Mouse (Mus musculus) neural tube, embryonic 13.5 days (tissue): Measurements from ENCODE around the gene S100a14. TPM values are rescaled to one million over a fixed set of nuclear protein-coding genes. Genes with fewer than 3 reads are reported as not detected.

Experiments
- ATAC-seq: fragments of 200-750 bp; cut with Nextera tagmentation; 2 replicates; pipeline ENCODE4 v1.8.0; 2017; ENCODE audit warnings: low read depth, mild to moderate bottlenecking, moderate TSS enrichment, moderate library complexity
- H3K27ac ChIP-seq: fragments of 300-500 bp; sonication (generic); replicated peaks from 2 replicates; pipeline ENCODE4 v1.5.1; 2015; ENCODE audit warnings: moderate library complexity, mild to moderate bottlenecking, inconsistent platforms
- H3K27me3 ChIP-seq: fragments of 300-500 bp; sonication (generic); 2 replicates; pipeline ENCODE4 v1.6.1; 2015; ENCODE audit warnings: mild to moderate bottlenecking, inconsistent platforms
- H3K36me3 ChIP-seq: fragments of 300-500 bp; sonication (generic); 2 replicates; pipeline ENCODE4 v1.6.1; 2015; ENCODE audit warnings: mild to moderate bottlenecking, inconsistent platforms
- H3K4me1 ChIP-seq: fragments of 300-500 bp; sonication (generic); replicated peaks from 2 replicates; pipeline ENCODE4 v1.6.1; 2015; ENCODE audit warnings: inconsistent platforms
- H3K4me2 ChIP-seq: fragments of 300-500 bp; sonication (generic); 2 replicates; pipeline ENCODE4 v1.6.1; 2015; ENCODE audit warnings: inconsistent platforms, mild to moderate bottlenecking, moderate library complexity
- H3K4me3 ChIP-seq: fragments of 300-500 bp; sonication (generic); 2 replicates; pipeline ENCODE4 v1.5.1; 2015; ENCODE audit warnings: mild to moderate bottlenecking, inconsistent platforms
- H3K9ac ChIP-seq: fragments of 300-500 bp; sonication (generic); 2 replicates; pipeline ENCODE4 v1.6.1; 2015; ENCODE audit warnings: moderate library complexity, mild to moderate bottlenecking, inconsistent platforms
- H3K9me3 ChIP-seq: fragments of 300-500 bp; sonication (generic); 2 replicates; pipeline ENCODE4 v1.6.1; 2016; ENCODE audit warnings: inconsistent platforms
- WGBS: fragments of 180-500 bp; shearing (Covaris S2); methylation state at CpG from one replicate; pipeline ENCODE4 v1.1.7; 2015; 5-methylcytosine and 5-hydroxymethylcytosine counted together
- polyA plus RNA-seq: library from polyadenylated mRNA; unstranded; fragments of >200 nt; fragmentation: Nextera tagmentation; extraction: Ambion mirVana; gene quantifications from 2 replicates; pipeline ENCODE4 v1.2.1, GENCODE M21; 2015

The S100a14 gene
- polyA plus RNA-seq, 1 experiment from 2014 or later, result not detected

GRCm38 (mm10) chr3:90508287-90508949 is 18.2 kb upstream of the S100a14 start:
- Histone ChIP-seq H3K4me3 (peak overlapping the region; percentile 88), H3K9ac (peak overlapping the region; percentile 99), H3K4me2 (peak overlapping the region; percentile 85), H3K4me1 (peaks cover 39% of the 10 kb centered on the region), H3K36me3 (peaks cover 41% of the 10 kb centered on the region), H3K9me3 (no peaks in the 10 kb centered on the region), H3K27me3 (peaks cover 18% of the 10 kb centered on the region), H3K27ac (peak overlapping the region; percentile 96)
- ATAC-seq, result no peak
- WGBS, result 3% methylated on average over 20 of the region's 20 CpGs

GRCm38 (mm10) chr3:90508950-90509746 is 17.5 kb upstream of the S100a14 start, which contains the start of gene Chtop:
Chtop (minus strand) TSS chr3:90509498.
- WGBS, result 1% methylated on average over 66 of the region's 66 CpGs
- Histone ChIP-seq H3K4me1 (peaks cover 42% of the 10 kb centered on the region), H3K4me3 (peak within 1 kb of the TSS; percentile 88), H3K4me2 (peak within 1 kb of the TSS; percentile 85), H3K9me3 (no peaks in the 10 kb centered on the region), H3K36me3 (peaks cover 34% of the 10 kb centered on the region), H3K27ac (peak within 1 kb of the TSS; percentile 96), H3K27me3 (peaks cover 25% of the 10 kb centered on the region), H3K9ac (peak within 1 kb of the TSS; percentile 99)
- peak; percentile 94 for ATAC-seq

- Histone ChIP-seq H3K4me3 (peak overlapping the region; percentile 88), H3K9me3 (no peaks in the 10 kb centered on the region)
These were observed 16.9 kb upstream of the S100a14 start for GRCm38 (mm10) chr3:90509747-90510123.

GRCm38 (mm10) chr3:90512276-90512675 is 14.4 kb upstream of the S100a14 start:
- Histone ChIP-seq H3K27me3 (peaks cover 41% of the 10 kb centered on the region), H3K4me2 (no peak overlapping the region), H3K36me3 (peaks cover 5% of the 10 kb centered on the region; the same call in 1 of the 2 replicates), H3K4me1 (peaks cover 29% of the 10 kb centered on the region), H3K4me3 (no peak overlapping the region), H3K9me3 (no peaks in the 10 kb centered on the region), H3K9ac (no peak overlapping the region), H3K27ac (no peak overlapping the region)
- ATAC-seq, result no peak
- WGBS, result 91% methylated on average over 5 of the region's 5 CpGs

More at GRCm38 (mm10) chr3:90509747-90510123, 16.9 kb upstream of the S100a14 start:
- 20% methylated on average over 2 of the region's 2 CpGs for WGBS
- peak; percentile 17; the same call in 1 of the 2 replicates for ATAC-seq
- Histone ChIP-seq H3K27me3 (peaks cover 31% of the 10 kb centered on the region), H3K36me3 (peaks cover 30% of the 10 kb centered on the region), H3K9ac (no peak overlapping the region), H3K4me2 (peak overlapping the region; percentile 47), H3K27ac (peak overlapping the region; percentile 96), H3K4me1 (peaks cover 43% of the 10 kb centered on the region)

- H3K36me3 ChIP-seq, result no peaks in the 10 kb centered on the region
- no peak overlapping the region for H3K4me2 ChIP-seq
- ATAC-seq, result no peak
- H3K27ac ChIP-seq, result no peak overlapping the region
- H3K27me3 ChIP-seq, result peaks cover 41% of the 10 kb centered on the region
- no peaks in the 10 kb centered on the region for H3K9me3 ChIP-seq
- H3K9ac ChIP-seq, result no peak overlapping the region
- WGBS, result 76% methylated on average over 9 of the region's 9 CpGs
- H3K4me3 ChIP-seq, result no peak overlapping the region
- H3K4me1 ChIP-seq, result peaks cover 21% of the 10 kb centered on the region
These were observed 13.6 kb upstream of the S100a14 start for GRCm38 (mm10) chr3:90512948-90513642.

GRCm38 (mm10) chr3:90513796-90514590 is 12.7 kb upstream of the S100a14 start, which contains the start of the genes S100a1 and S100a13:
S100a1 (minus strand) TSS chr3:90514392.
S100a13 (plus strand) TSS chr3:90514435.
- no peaks in the 10 kb centered on the region for H3K36me3 ChIP-seq
- no peak for ATAC-seq
- 3% methylated on average over 25 of the region's 25 CpGs for WGBS
- peaks cover 41% of the 10 kb centered on the region for H3K27me3 ChIP-seq
- peak within 1 kb of the TSS; percentile 60 for H3K9ac ChIP-seq
- H3K4me1 ChIP-seq, result peaks cover 18% of the 10 kb centered on the region
- no peak within 1 kb of the TSS for H3K27ac ChIP-seq
- peak within 1 kb of the TSS; percentile 35 for H3K4me3 ChIP-seq
- no peaks in the 10 kb centered on the region for H3K9me3 ChIP-seq
- peak within 1 kb of the TSS; percentile 63 for H3K4me2 ChIP-seq

GRCm38 (mm10) chr3:90514691-90515090 is 12.0 kb upstream of the S100a14 start:
- H3K9ac ChIP-seq, result peak overlapping the region; percentile 60
- no peaks in the 10 kb centered on the region for H3K36me3 ChIP-seq
- H3K4me3 ChIP-seq, result peak overlapping the region; percentile 35
- no peaks in the 10 kb centered on the region for H3K9me3 ChIP-seq
- H3K4me1 ChIP-seq, result peaks cover 18% of the 10 kb centered on the region
- H3K27me3 ChIP-seq, result peaks cover 41% of the 10 kb centered on the region
- peak; percentile 65 for ATAC-seq
- under 1% methylated on average over 10 of the region's 10 CpGs for WGBS
- H3K4me2 ChIP-seq, result peak overlapping the region; percentile 63
- no peak overlapping the region for H3K27ac ChIP-seq

- Histone ChIP-seq H3K4me3 (peak overlapping the region; percentile 35), H3K27me3 (peaks cover 41% of the 10 kb centered on the region), H3K27ac (no peak overlapping the region), H3K4me1 (peaks cover 18% of the 10 kb centered on the region), H3K9ac (0 out of 2 replicates have a peak overlapping the region, but pooled peaks have one; percentile 60), H3K36me3 (no peaks in the 10 kb centered on the region), H3K9me3 (no peaks in the 10 kb centered on the region), H3K4me2 (peak overlapping the region; percentile 63)
- 57% methylated on average over 1 of the region's 1 CpGs for WGBS
- ATAC-seq, result no peak
These were observed 11.4 kb upstream of the S100a14 start for GRCm38 (mm10) chr3:90515242-90515641.

- Histone ChIP-seq H3K36me3 (no peaks in the 10 kb centered on the region), H3K9me3 (no peaks in the 10 kb centered on the region), H3K4me2 (no peak overlapping the region), H3K4me3 (no peak overlapping the region), H3K27me3 (peaks cover 45% of the 10 kb centered on the region), H3K9ac (no peak overlapping the region), H3K4me1 (peaks cover 18% of the 10 kb centered on the region), H3K27ac (no peak overlapping the region)
- ATAC-seq, result no peak
- 87% methylated on average over 4 of the region's 4 CpGs for WGBS
These were observed 10.9 kb upstream of the S100a14 start for GRCm38 (mm10) chr3:90515789-90516188.

- Histone ChIP-seq H3K4me1 (peaks cover 18% of the 10 kb centered on the region), H3K9ac (no peak overlapping the region), H3K4me3 (no peak overlapping the region), H3K27me3 (peaks cover 38% of the 10 kb centered on the region), H3K4me2 (no peak overlapping the region), H3K36me3 (no peaks in the 10 kb centered on the region), H3K9me3 (no peaks in the 10 kb centered on the region), H3K27ac (no peak overlapping the region)
- no peak for ATAC-seq
- 90% methylated on average over 4 of the region's 4 CpGs for WGBS
These were observed 8.9 kb upstream of the S100a14 start for GRCm38 (mm10) chr3:90517711-90518110.

GRCm38 (mm10) chr3:90525421-90525820 is 1.2 kb upstream of the S100a14 start:
- ATAC-seq, result no peak
- Histone ChIP-seq H3K4me1 (no peaks in the 10 kb centered on the region), H3K36me3 (no peaks in the 10 kb centered on the region), H3K4me2 (no peak overlapping the region), H3K4me3 (no peak overlapping the region), H3K9me3 (no peaks in the 10 kb centered on the region), H3K27ac (no peak overlapping the region), H3K27me3 (peaks cover 7% of the 10 kb centered on the region), H3K9ac (no peak overlapping the region)
- WGBS, result 69% methylated on average over 4 of the region's 4 CpGs
